Comparison of ENCODE assay signal across 13 mouse cellular contexts in genomic region chr2:26368572-26368971, GRCm38 (mm10).
"Had no signal": no experiment of that assay in that cellular context is flagged by ENCODE, and none has a peak within 500 bp of the region (broad histone marks: within the 10 kb centered on the region; RNA-seq: fewer than 3 reads in every experiment).

No protein-coding gene starts in this region.

- H3K9me3 ChIP-seq: kidney, embryonic 15.5 days; limb, embryonic 15.5 days; liver, embryonic 12.5 days; midbrain, embryonic 10.5 days; neural tube, embryonic 12.5 days had no signal

- H3K27ac ChIP-seq: kidney, embryonic 15.5 days; limb, embryonic 15.5 days; liver, embryonic 12.5 days; midbrain, embryonic 10.5 days; neural tube, embryonic 12.5 days had no signal

- H3K27me3 ChIP-seq: kidney, embryonic 15.5 days; limb, embryonic 15.5 days; liver, embryonic 12.5 days; neural tube, embryonic 12.5 days had no signal

- H3K4me2 ChIP-seq: kidney, embryonic 15.5 days; limb, embryonic 15.5 days; liver, embryonic 12.5 days; lung, embryonic 14.5 days; neural tube, embryonic 12.5 days had no signal

- H3K4me3 ChIP-seq: kidney, embryonic 15.5 days; limb, embryonic 15.5 days; liver, embryonic 12.5 days; midbrain, embryonic 10.5 days; neural tube, embryonic 12.5 days had no signal

- H3K9ac ChIP-seq: kidney, embryonic 15.5 days; limb, embryonic 15.5 days; liver, embryonic 12.5 days; lung, embryonic 14.5 days; neural tube, embryonic 12.5 days had no signal

- ATAC-seq: liver, embryonic 12.5 days had no signal

- H3K4me1 ChIP-seq: liver, embryonic 12.5 days; midbrain, embryonic 10.5 days; neural tube, embryonic 12.5 days had no signal

- DNase-seq: kidney, postnatal 14 days; left cerebral cortex, postnatal 4 days; lung, embryonic 14.5 days; lung, postnatal 10 days; lung, postnatal 4 days; midbrain, embryonic 14.5 days; thymus, adult 18-20 months; thymus, postnatal 14 days had no signal
